Mouse (Mus musculus): Measurements from ENCODE around the gene Lypd5. TPM values are rescaled to one million over a fixed set of nuclear protein-coding genes. Genes with fewer than 3 reads are reported as not detected.
A peak's percentile ranks its signal among the peaks of the same experiment; 100 is the strongest.

Gene Lypd5
- polyA plus RNA-seq, 1 experiment, result not detected

- TF ChIP-seq CTCF (IDR thresholded peaks at IDR 0.05; ENCODE audit: low read depth, low read length) (no peak), POLR2A (IDR thresholded peaks at IDR 0.05; ENCODE audit: borderline replicate concordance, low read depth, low read length) (peak; percentile 52; the same call in 1 of the 2 replicates)
- peaks cover 44% of the 10 kb centered on the region for H3K4me1 ChIP-seq (ENCODE audit: control insufficient read depth, insufficient read depth, low read length)
- peak within 1 kb of the TSS; percentile 82 for H3K27ac ChIP-seq (ENCODE audit: insufficient read depth, low read depth, low read length)
- H3K4me3 ChIP-seq (ENCODE audit: insufficient read depth, low read length), result peak within 1 kb of the TSS; percentile 64
Observed at GRCm38 (mm10) chr7:24369731-24370541, 20.9 kb downstream of the Lypd5 start, which contains the start of gene Kcnn4. Gene Kcnn4 (plus strand): TSS chr7:24370263.

GRCm38 (mm10) chr7:24371012-24371808, 22.2 kb downstream of the Lypd5 start:
- peak overlapping the region; percentile 82 for H3K27ac ChIP-seq (ENCODE audit: insufficient read depth, low read depth, low read length)
- peaks cover 35% of the 10 kb centered on the region for H3K4me1 ChIP-seq (ENCODE audit: control insufficient read depth, insufficient read depth, low read length)
- H3K4me3 ChIP-seq (ENCODE audit: insufficient read depth, low read length), result peak overlapping the region; percentile 64
- TF ChIP-seq POLR2A (IDR thresholded peaks at IDR 0.05; ENCODE audit: borderline replicate concordance, low read depth, low read length) (no peak), CTCF (IDR thresholded peaks at IDR 0.05; ENCODE audit: low read depth, low read length) (no peak)

DNA sequence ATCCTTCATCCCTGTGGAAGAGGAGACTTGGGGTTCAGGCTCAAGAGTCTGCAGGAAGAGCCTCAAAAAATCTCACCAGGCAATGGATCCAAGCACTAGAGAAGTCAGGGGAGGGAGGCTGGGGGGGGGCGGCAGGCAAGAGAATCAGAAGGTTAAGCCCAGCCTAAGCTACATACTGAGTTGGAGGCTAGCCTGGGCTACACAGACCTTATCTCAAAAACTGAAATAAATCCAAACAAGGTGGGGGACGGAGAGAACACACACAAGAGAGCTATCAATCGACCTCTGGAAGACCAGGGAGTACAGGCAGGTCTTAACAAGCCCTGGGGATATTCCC, 22.8 kb downstream of the Lypd5 start:
- TF ChIP-seq CTCF (IDR thresholded peaks at IDR 0.05; ENCODE audit: low read depth, low read length) (no peak), POLR2A (IDR thresholded peaks at IDR 0.05; ENCODE audit: borderline replicate concordance, low read depth, low read length) (no peak)
- H3K4me1 ChIP-seq (ENCODE audit: control insufficient read depth, insufficient read depth, low read length), result peaks cover 31% of the 10 kb centered on the region
- peak overlapping the region; percentile 64 for H3K4me3 ChIP-seq (ENCODE audit: insufficient read depth, low read length)
- peak overlapping the region; percentile 82 for H3K27ac ChIP-seq (ENCODE audit: insufficient read depth, low read depth, low read length)

DNA sequence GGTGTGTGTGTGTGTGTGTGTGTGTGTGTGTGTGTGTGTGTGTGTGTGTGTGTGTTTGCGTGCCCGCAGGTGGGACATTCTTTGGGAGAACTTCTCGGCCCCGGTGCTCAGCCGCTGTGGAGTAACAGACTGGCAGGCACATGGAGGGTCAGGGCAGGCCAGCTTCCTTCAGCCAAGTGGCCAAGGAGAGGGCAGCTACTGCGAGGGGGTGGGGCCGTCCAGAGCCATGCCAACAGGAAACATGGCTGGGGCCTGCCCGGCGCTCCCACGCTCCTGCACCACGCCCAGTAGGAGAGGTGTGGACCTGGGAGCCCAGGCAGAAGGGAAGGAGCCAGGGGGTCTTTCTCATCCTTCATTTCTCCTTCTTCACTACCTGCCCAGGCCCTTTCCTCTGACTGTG, 23.3 kb downstream of the Lypd5 start:
- Histone ChIP-seq H3K4me3 (ENCODE audit: insufficient read depth, low read length) (peak overlapping the region; percentile 64), H3K4me1 (ENCODE audit: control insufficient read depth, insufficient read depth, low read length) (peaks cover 31% of the 10 kb centered on the region), H3K27ac (ENCODE audit: insufficient read depth, low read depth, low read length) (peak overlapping the region; percentile 82)
- no peak for TF ChIP-seq CTCF (IDR thresholded peaks at IDR 0.05; ENCODE audit: low read depth, low read length)
- TF ChIP-seq POLR2A (IDR thresholded peaks at IDR 0.05; ENCODE audit: borderline replicate concordance, low read depth, low read length), result no peak

GRCm38 (mm10) chr7:24372786-24373185, 23.8 kb downstream of the Lypd5 start:
- H3K4me1 ChIP-seq (ENCODE audit: control insufficient read depth, insufficient read depth, low read length), result peaks cover 31% of the 10 kb centered on the region
- TF ChIP-seq POLR2A (IDR thresholded peaks at IDR 0.05; ENCODE audit: borderline replicate concordance, low read depth, low read length) (no peak), CTCF (IDR thresholded peaks at IDR 0.05; ENCODE audit: low read depth, low read length) (no peak)
- peak overlapping the region; percentile 64 for H3K4me3 ChIP-seq (ENCODE audit: insufficient read depth, low read length)
- peak overlapping the region; percentile 82 for H3K27ac ChIP-seq (ENCODE audit: insufficient read depth, low read depth, low read length)

DNA sequence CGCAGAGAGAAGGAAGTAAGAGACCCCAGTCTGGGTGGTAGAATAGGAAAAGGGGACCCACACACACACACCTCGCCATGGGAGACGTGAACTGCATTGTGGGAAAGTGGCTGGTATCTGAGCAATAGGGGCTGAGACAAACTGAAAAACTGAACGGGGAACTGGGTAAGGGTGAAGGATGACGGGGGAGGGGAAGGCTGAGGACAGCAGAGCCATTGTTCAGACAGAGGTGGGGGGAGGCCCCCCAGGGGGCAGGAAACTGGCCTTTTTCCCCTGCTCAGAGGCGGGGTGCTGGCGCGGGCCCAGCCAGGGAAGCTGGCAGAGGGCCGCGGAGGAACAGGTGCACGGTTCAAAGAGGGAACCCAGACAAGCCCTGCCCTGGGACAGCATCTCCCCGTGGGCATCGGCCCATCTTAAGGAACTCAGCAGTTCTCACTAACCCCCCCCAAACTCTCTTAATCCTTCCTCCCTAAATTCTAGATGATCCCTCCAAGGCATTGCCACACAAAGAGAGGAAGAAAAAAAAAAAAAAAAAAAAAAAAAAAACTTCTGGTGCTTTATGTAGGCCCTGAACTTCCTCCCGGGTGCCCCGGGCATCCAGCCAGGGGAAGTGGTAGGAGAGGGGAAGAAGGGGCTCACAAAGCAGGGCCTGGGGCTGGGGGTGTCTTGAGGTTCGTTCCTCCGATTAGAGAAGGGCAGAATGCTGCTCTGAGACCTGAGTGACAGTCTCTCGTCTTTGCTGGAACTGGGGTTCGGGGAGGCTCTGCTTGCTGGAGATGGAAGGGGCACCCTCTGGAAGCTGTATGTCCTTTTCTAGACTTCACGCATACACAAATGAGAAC, 24.8 kb downstream of the Lypd5 start:
- TF ChIP-seq POLR2A (IDR thresholded peaks at IDR 0.05; ENCODE audit: borderline replicate concordance, low read depth, low read length) (no peak), CTCF (IDR thresholded peaks at IDR 0.05; ENCODE audit: low read depth, low read length) (no peak)
- Histone ChIP-seq H3K4me3 (ENCODE audit: insufficient read depth, low read length) (peak overlapping the region; percentile 64), H3K4me1 (ENCODE audit: control insufficient read depth, insufficient read depth, low read length) (peaks cover 35% of the 10 kb centered on the region), H3K27ac (ENCODE audit: insufficient read depth, low read depth, low read length) (peak overlapping the region; percentile 91)

- Histone ChIP-seq H3K4me1 (ENCODE audit: control insufficient read depth, insufficient read depth, low read length) (peaks cover 45% of the 10 kb centered on the region), H3K27ac (ENCODE audit: insufficient read depth, low read depth, low read length) (no peak overlapping the region), H3K4me3 (ENCODE audit: insufficient read depth, low read length) (no peak overlapping the region)
- TF ChIP-seq CTCF (IDR thresholded peaks at IDR 0.05; ENCODE audit: low read depth, low read length) (no peak), POLR2A (IDR thresholded peaks at IDR 0.05; ENCODE audit: borderline replicate concordance, low read depth, low read length) (no peak)
Observed at GRCm38 (mm10) chr7:24376456-24376855, 27.5 kb downstream of the Lypd5 start.

DNA sequence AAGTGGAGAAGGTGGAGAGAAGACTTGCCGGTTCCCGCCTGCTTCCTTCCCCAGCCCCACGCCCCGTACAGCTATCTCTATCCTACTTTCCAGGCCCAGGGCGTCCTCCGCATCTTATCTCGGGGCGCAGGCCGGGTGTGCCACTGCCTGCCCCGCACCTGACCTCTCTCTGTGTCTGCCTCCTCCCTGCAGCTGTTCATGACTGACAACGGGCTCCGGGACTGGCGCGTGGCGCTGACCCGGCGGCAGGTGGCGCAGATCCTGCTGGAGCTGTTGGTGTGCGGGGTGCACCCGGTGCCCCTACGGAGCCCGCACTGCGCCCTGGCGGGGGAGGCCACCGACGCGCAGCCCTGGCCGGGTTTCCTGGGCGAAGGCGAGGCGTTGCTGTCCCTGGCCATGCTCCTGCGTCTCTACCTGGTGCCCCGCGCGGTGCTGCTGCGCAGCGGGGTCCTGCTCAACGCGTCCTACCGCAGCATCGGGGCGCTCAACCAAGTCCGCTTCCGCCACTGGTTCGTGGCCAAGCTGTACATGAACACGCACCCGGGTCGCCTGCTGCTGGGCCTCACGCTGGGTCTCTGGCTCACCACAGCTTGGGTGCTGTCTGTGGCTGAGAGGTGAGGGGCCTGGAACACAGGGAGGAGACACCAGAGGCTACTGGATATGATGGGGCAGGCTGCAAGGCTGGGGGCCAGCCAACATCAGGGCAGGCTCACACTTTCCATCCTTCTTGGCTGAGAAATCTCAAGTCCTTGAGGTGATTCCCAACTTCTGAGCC, 28.3 kb downstream of the Lypd5 start:
- peaks cover 43% of the 10 kb centered on the region for H3K4me1 ChIP-seq (ENCODE audit: control insufficient read depth, insufficient read depth, low read length)
- H3K27ac ChIP-seq (ENCODE audit: insufficient read depth, low read depth, low read length), result no peak overlapping the region
- TF ChIP-seq CTCF (IDR thresholded peaks at IDR 0.05; ENCODE audit: low read depth, low read length), result no peak
- TF ChIP-seq POLR2A (IDR thresholded peaks at IDR 0.05; ENCODE audit: borderline replicate concordance, low read depth, low read length), result no peak
- H3K4me3 ChIP-seq (ENCODE audit: insufficient read depth, low read length), result no peak overlapping the region
